Mouse (Mus musculus) kidney, embryonic 15.5 days (tissue): ENCODE data around the gene Stam2. TPM values are rescaled to one million over a fixed set of nuclear protein-coding genes. Genes with fewer than 3 reads are reported as not detected.

Experiments used
- polyA plus RNA-seq: library from polyadenylated mRNA; unstranded; fragments of >200 nt; fragmentation: Nextera tagmentation; extraction: Ambion mirVana; gene quantifications from 2 replicates; pipeline ENCODE4 v1.2.1, GENCODE M21; 2015

The Stam2 gene
- polyA plus RNA-seq, 1 experiment from 2014 or later, result 34.9 TPM

Other genes starting within 250 kb of the Stam2 start
- 2.6 and 3.7 TPM in 2 replicates for gene Cacnb4, start 65.5 kb downstream of the Stam2 start, polyA plus RNA-seq
- 7.7 and 8.0 TPM in 2 replicates for gene Fmnl2, start 115.6 kb upstream of the Stam2 start, polyA plus RNA-seq